Mouse (Mus musculus) ovary, postnatal 10 days (tissue): ENCODE measurements around the gene Ccer1.
"Not testable (repeated sequence)": the region's sequence is repeated elsewhere in the genome, so short reads cannot be mapped to it uniquely, and the experiment has no call there.

Experiments used
- DNase-seq: peaks from one replicate; pipeline ENCODE4 v3.0.0; 2022; ENCODE audit warnings: low spot score

Ccer1 gene

DNA sequence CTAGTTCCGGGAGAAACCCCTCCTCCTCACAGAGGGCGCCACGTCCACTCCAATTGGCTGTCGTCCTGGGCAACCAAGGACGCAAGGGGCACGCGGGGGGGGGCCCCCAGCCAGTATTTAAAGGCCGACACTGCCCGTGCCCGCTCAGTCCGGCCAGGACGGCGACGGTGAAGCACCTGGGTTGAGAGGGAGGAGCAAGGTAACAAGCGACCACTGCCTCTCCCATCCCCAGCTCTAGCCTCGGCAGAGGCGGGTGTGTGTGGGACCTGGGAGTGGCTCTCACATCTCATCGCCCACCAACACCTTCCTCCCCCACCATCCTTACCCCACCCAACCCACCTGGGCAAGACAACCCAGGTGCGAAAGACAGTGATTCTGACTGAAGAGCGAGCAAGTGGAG lies at the start of gene Ccer1:
Ccer1 (plus strand) TSS at position 147 of the 400 bp plus-strand sequence.
- DNase-seq = no peak

GRCm38 (mm10) chr10:97643768-97644167 lies 49.1 kb upstream of the Ccer1 start, which contains the start of gene Epyc:
Epyc (plus strand) TSS chr10:97644068.
- no peak for DNase-seq

DNA sequence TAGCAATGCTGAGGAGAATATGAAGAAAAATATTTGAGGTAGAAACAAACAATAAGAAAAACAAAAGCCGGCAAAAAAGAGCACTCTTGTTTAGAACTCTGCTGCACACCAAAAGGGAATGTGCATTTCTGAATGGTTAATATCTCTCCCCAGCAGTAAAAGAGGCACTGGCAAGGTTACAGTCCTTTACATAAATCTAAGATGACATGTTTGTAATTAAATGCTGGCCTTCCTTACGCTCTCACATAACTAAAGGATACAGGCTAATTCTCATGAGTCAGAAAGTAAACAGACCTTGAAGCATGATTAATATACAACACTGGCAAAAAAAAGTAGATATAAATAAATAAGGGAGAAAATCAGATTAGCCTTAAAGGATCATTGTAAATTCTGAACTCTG lies 42.5 kb upstream of the Ccer1 start:
- DNase-seq = no peak

- DNase-seq = no peak
These were observed 33.4 kb upstream of the Ccer1 start for GRCm38 (mm10) chr10:97659489-97659888.

DNA sequence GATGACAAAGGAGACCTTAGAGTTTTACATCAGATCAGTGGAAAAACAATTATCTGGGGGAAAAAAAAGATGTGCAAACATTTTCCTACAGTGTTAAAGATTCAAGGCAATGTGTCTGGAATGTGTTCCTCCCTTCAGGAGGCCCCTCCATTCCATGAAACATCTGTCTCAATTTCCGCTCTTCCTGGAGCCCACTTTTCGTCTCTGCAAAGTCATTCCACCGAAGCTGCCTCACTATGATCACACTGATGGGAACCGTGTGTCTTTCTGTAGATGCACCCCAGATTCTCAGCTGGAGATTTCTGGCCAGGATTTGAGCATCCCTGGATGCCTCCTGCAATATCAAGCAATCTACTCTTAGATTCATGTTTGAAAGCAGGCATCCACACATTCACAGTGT lies 24.2 kb upstream of the Ccer1 start:
- no peak for DNase-seq

GRCm38 (mm10) chr10:97670202-97670601 lies 22.7 kb upstream of the Ccer1 start:
- no peak for DNase-seq

GRCm38 (mm10) chr10:97673239-97673638 lies 19.6 kb upstream of the Ccer1 start:
- no peak for DNase-seq

GRCm38 (mm10) chr10:97682981-97683380 lies 9.9 kb upstream of the Ccer1 start:
- no peak for DNase-seq

- DNase-seq = no peak
These were observed 5.7 kb upstream of the Ccer1 start for GRCm38 (mm10) chr10:97687198-97687597.

- no peak for DNase-seq
These were observed 3.4 kb upstream of the Ccer1 start for GRCm38 (mm10) chr10:97689425-97689824.

GRCm38 (mm10) chr10:97693398-97694135 lies 708 bp downstream of the Ccer1 start:
- DNase-seq = no peak

DNA sequence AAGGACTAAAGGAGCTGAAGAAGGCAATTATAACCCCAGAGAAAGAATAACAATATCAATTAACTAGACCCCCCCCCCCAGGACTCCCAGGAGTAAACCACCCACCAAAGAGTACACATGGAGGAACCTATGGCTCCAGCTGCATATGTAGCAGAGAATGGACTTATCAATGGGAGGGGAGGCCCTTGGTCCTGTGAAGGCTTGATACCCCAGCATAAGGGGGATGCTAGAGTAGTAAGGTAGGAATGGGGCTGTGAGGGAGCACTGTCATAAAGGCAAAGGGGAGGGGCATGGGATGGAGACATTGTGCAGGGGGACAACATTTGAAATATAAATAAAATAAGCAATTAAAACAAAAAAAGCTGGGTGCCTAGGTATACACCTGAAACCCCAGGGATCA lies 9.5 kb downstream of the Ccer1 start:
- DNase-seq = no peak

GRCm38 (mm10) chr10:97704562-97704961 lies 11.7 kb downstream of the Ccer1 start:
- no peak for DNase-seq

- DNase-seq = no peak
These were observed 19.8 kb downstream of the Ccer1 start for GRCm38 (mm10) chr10:97712687-97713086.

GRCm38 (mm10) chr10:97714584-97714983 lies 21.7 kb downstream of the Ccer1 start:
- DNase-seq = no peak

DNA sequence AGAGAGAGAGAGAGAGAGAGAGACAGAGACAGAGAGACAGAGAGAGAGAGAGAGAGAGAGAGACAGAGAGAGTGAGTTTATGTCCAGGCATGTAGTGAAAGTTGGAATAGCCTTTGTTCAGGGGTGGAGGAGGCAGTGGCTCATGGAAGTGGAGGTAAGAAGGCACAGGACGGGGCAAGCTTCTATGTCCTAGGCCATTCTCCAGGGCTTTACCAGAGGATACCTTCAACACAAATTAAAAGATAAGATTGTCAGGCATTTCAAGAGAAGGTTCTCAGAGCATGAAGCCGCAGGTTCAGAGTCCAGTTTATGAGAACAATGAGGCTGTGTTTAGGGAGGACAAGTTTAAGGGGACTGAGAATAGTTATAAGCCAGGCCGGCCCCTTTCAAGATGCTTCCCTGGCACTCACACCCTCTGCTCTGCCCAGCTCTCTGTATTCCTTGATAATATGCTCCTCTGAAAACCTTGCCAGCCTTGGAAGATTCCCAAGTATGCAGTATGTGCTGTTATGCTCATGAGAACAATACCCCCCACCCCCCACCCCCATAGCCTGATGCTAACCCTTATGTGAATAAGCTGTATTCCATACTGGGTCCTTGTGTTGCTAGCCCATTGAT lies 22.5 kb downstream of the Ccer1 start:
- no peak for DNase-seq

- DNase-seq = no peak
These were observed 24.4 kb downstream of the Ccer1 start for GRCm38 (mm10) chr10:97717233-97717632.

DNA sequence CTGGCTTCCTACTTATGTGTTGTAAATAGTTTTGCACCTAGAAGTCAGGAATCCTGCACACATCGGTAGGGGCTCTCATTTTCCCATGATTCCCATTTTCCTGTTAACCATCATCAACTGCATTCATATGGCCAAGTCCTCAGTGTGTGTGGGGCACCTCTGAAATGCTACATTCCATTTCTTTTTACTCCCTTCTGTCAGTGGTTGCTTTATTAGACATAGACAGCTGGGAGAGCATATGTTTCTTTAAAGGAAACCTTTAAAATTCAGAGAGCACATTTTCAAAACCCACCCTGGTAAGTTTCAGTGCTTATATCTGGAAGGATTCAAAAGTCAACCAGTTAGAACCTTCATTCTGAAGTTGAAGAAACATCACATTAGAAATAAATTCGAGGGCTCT lies 25.2 kb downstream of the Ccer1 start:
- no peak for DNase-seq

GRCm38 (mm10) chr10:97720625-97721024 lies 27.8 kb downstream of the Ccer1 start:
- DNase-seq = no peak

DNA sequence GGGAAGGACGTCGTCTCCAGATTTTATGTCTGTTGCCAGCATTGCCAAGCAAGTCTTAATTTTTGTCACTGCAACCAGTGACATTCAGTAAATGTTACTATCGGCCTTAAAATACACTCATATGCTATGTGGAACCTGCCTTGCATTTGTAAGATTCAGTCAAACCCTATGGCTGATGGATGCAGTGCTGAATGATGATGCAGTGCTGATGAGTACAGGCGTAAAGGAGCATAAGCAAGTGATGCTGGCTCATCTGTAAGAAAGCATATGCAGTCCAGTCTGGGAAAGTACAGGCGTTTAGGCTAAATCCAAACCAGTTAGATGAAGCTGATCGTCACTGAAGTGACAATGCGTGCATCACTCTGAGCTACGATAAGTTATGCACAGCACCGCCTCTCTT lies 29.9 kb downstream of the Ccer1 start:
- DNase-seq = no peak

DNA sequence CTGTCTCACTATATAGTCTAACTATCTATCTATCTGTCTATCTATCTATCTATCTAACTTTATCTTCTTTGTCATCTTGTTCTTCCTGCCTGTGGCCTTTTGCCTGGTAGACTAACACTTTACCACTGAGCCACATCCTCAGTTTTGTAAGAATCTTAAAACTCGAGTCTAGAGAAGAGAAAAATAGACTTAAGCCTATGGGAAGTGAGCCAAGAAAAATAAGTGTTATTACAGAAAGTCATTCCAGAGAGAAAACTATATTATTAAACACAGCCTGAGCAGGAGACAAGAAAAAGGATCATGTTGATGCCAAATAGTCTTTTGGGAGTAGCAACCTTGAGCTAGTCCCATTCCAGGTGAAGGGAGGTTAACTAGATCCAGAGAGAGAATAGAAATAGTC lies 33.1 kb downstream of the Ccer1 start:
- no peak for DNase-seq

GRCm38 (mm10) chr10:97726655-97727054 lies 33.8 kb downstream of the Ccer1 start, which contains the start of gene C030005K15Rik:
C030005K15Rik (minus strand) TSS chr10:97726755.
- DNase-seq = not testable (repeated sequence)
